Mouse (Mus musculus): ENCODE measurements around the gene Hs3st6. TPM values are rescaled to one million over a fixed set of nuclear protein-coding genes. Genes with fewer than 3 reads are reported as not detected.

Hs3st6 gene
- total RNA-seq (2014; fragmentation: Nextera tagmentation), result not detected in 2 replicates
- not detected in 2 replicates for total RNA-seq (2017)
- polyA plus RNA-seq (2012), result not detected in 2 replicates

GRCm38 (mm10) chr17:24752415-24753394, at the start of gene Hs3st6:
Gene Hs3st6, plus strand, starts transcription at chr17:24752988.
- H3K9me3 ChIP-seq (replicated peaks), result no peaks in the 10 kb centered on the region
- TF ChIP-seq GATA2 (IDR thresholded peaks at IDR 0.05; ENCODE audit: borderline replicate concordance, low read depth, low read length), result no peak
- TF ChIP-seq TAL1 (conservative IDR thresholded peaks at IDR 0.05; ENCODE audit: low read depth, low read length), result no peak
- TF ChIP-seq POLR2AphosphoS5 (IDR thresholded peaks at IDR 0.05; ENCODE audit: insufficient replicate concordance, low read depth, low read length), result no peak
- ATAC-seq (ENCODE audit: extremely low read depth, insufficient number of reproducible peaks, low FRiP score, poor library complexity, severe bottlenecking), result no peak
- H3K4me1 ChIP-seq (ENCODE audit: insufficient read depth, low read depth, low read length), result peaks cover 9% of the 10 kb centered on the region
- no peaks in the 10 kb centered on the region for H3K36me3 ChIP-seq (replicated peaks)
- peaks cover 71% of the 10 kb centered on the region for H3K27me3 ChIP-seq (ENCODE audit: insufficient read depth, low read length)
- H3K4me3 ChIP-seq (ENCODE audit: low read depth, low read length), result peak within 1 kb of the TSS; percentile 54; the same call in 1 of the 2 replicates
- no peak for DNase-seq (ENCODE audit: low spot score)

- peaks cover 31% of the 10 kb centered on the region for H3K4me1 ChIP-seq (ENCODE audit: insufficient read depth, low read depth, low read length)
- no peaks in the 10 kb centered on the region for H3K9me3 ChIP-seq (replicated peaks)
- ATAC-seq (ENCODE audit: extremely low read depth, insufficient number of reproducible peaks, low FRiP score, poor library complexity, severe bottlenecking) (no peak), DNase-seq (ENCODE audit: low spot score) (no peak)
- no peak for TF ChIP-seq TAL1 (conservative IDR thresholded peaks at IDR 0.05; ENCODE audit: low read depth, low read length)
- TF ChIP-seq GATA2 (IDR thresholded peaks at IDR 0.05; ENCODE audit: borderline replicate concordance, low read depth, low read length), result no peak
- no peak for TF ChIP-seq CTCF (IDR thresholded peaks at IDR 0.05; ENCODE audit: low read depth, low read length)
- H3K4me3 ChIP-seq (ENCODE audit: low read depth, low read length), result peak overlapping the region; percentile 75; the same call in 1 of the 2 replicates
- no peaks in the 10 kb centered on the region for H3K27me3 ChIP-seq (ENCODE audit: insufficient read depth, low read length)
- H3K36me3 ChIP-seq (replicated peaks), result peaks cover 55% of the 10 kb centered on the region
These were observed 47.0 kb upstream of the Hs3st6 start for GRCm38 (mm10) chr17:24705821-24706220.

- no peak for TF ChIP-seq TAL1 (conservative IDR thresholded peaks at IDR 0.05; ENCODE audit: low read depth, low read length)
- TF ChIP-seq GATA2 (IDR thresholded peaks at IDR 0.05; ENCODE audit: borderline replicate concordance, low read depth, low read length), result no peak
- no peak for TF ChIP-seq CTCF (IDR thresholded peaks at IDR 0.05; ENCODE audit: low read depth, low read length)
- DNase-seq (ENCODE audit: low spot score) (peak; percentile 92), ATAC-seq (ENCODE audit: extremely low read depth, insufficient number of reproducible peaks, low FRiP score, poor library complexity, severe bottlenecking) (peak; percentile 68)
- H3K27me3 ChIP-seq (ENCODE audit: insufficient read depth, low read length), result no peaks in the 10 kb centered on the region
- H3K9me3 ChIP-seq (replicated peaks), result no peaks in the 10 kb centered on the region
- H3K4me3 ChIP-seq (ENCODE audit: low read depth, low read length), result peak within 1 kb of the TSS; percentile 75
- peaks cover 42% of the 10 kb centered on the region for H3K36me3 ChIP-seq (replicated peaks)
- peaks cover 31% of the 10 kb centered on the region for H3K4me1 ChIP-seq (ENCODE audit: insufficient read depth, low read depth, low read length)
These were observed 45.6 kb upstream of the Hs3st6 start, which contains the start of gene Tbl3 for GRCm38 (mm10) chr17:24706982-24707800. Gene Tbl3, minus strand, starts transcription at chr17:24707660.

- DNase-seq (ENCODE audit: low spot score) (no peak), ATAC-seq (ENCODE audit: extremely low read depth, insufficient number of reproducible peaks, low FRiP score, poor library complexity, severe bottlenecking) (no peak)
- H3K27me3 ChIP-seq (ENCODE audit: insufficient read depth, low read length), result no peaks in the 10 kb centered on the region
- peak overlapping the region; percentile 75 for H3K4me3 ChIP-seq (ENCODE audit: low read depth, low read length)
- no peak for TF ChIP-seq GATA2 (IDR thresholded peaks at IDR 0.05; ENCODE audit: borderline replicate concordance, low read depth, low read length)
- peaks cover 34% of the 10 kb centered on the region for H3K36me3 ChIP-seq (replicated peaks)
- peaks cover 30% of the 10 kb centered on the region for H3K4me1 ChIP-seq (ENCODE audit: insufficient read depth, low read depth, low read length)
- no peaks in the 10 kb centered on the region for H3K9me3 ChIP-seq (replicated peaks)
These were observed 44.9 kb upstream of the Hs3st6 start for GRCm38 (mm10) chr17:24707801-24708425.

- ATAC-seq (ENCODE audit: extremely low read depth, insufficient number of reproducible peaks, low FRiP score, poor library complexity, severe bottlenecking), result no peak
- Histone ChIP-seq H3K4me3 (ENCODE audit: low read depth, low read length) (no peak overlapping the region), H3K9me3 (replicated peaks) (no peaks in the 10 kb centered on the region), H3K36me3 (replicated peaks) (peaks cover 30% of the 10 kb centered on the region), H3K4me1 (ENCODE audit: insufficient read depth, low read depth, low read length) (peaks cover 28% of the 10 kb centered on the region), H3K27me3 (ENCODE audit: insufficient read depth, low read length) (no peaks in the 10 kb centered on the region)
- TF ChIP-seq GATA1 (IDR thresholded peaks at IDR 0.05; ENCODE audit: borderline replicate concordance, low read length), result no peak
- no peak for TF ChIP-seq GATA2 (IDR thresholded peaks at IDR 0.05; ENCODE audit: borderline replicate concordance, low read depth, low read length)
- no peak for TF ChIP-seq TAL1 (conservative IDR thresholded peaks at IDR 0.05; ENCODE audit: low read depth, low read length)
- no peak for TF ChIP-seq POLR2AphosphoS5 (IDR thresholded peaks at IDR 0.05; ENCODE audit: insufficient replicate concordance, low read depth, low read length)
- no peak for TF ChIP-seq CTCF (IDR thresholded peaks at IDR 0.05; ENCODE audit: low read depth, low read length)
- DNase-seq (ENCODE audit: low spot score), result no peak
These were observed 44.1 kb upstream of the Hs3st6 start for GRCm38 (mm10) chr17:24708646-24709045.

- ATAC-seq (ENCODE audit: extremely low read depth, insufficient number of reproducible peaks, low FRiP score, poor library complexity, severe bottlenecking), result no peak
- Histone ChIP-seq H3K36me3 (replicated peaks) (peaks cover 41% of the 10 kb centered on the region), H3K27me3 (ENCODE audit: insufficient read depth, low read length) (no peaks in the 10 kb centered on the region; the same call in 1 of the 2 replicates), H3K4me1 (ENCODE audit: insufficient read depth, low read depth, low read length) (peaks cover 14% of the 10 kb centered on the region), H3K4me3 (ENCODE audit: low read depth, low read length) (no peak overlapping the region), H3K9me3 (replicated peaks) (no peaks in the 10 kb centered on the region)
- TF ChIP-seq CTCF (IDR thresholded peaks at IDR 0.05; ENCODE audit: low read depth, low read length), result no peak
- no peak for TF ChIP-seq POLR2AphosphoS5 (IDR thresholded peaks at IDR 0.05; ENCODE audit: insufficient replicate concordance, low read depth, low read length)
- no peak for TF ChIP-seq TAL1 (conservative IDR thresholded peaks at IDR 0.05; ENCODE audit: low read depth, low read length)
- no peak for TF ChIP-seq GATA2 (IDR thresholded peaks at IDR 0.05; ENCODE audit: borderline replicate concordance, low read depth, low read length)
- no peak for DNase-seq (ENCODE audit: low spot score)
These were observed 37.2 kb upstream of the Hs3st6 start for GRCm38 (mm10) chr17:24715556-24715955.

Data from G1E (cell line).